15 mouse cellular contexts compared by ENCODE assay signal in the genomic region with DNA sequence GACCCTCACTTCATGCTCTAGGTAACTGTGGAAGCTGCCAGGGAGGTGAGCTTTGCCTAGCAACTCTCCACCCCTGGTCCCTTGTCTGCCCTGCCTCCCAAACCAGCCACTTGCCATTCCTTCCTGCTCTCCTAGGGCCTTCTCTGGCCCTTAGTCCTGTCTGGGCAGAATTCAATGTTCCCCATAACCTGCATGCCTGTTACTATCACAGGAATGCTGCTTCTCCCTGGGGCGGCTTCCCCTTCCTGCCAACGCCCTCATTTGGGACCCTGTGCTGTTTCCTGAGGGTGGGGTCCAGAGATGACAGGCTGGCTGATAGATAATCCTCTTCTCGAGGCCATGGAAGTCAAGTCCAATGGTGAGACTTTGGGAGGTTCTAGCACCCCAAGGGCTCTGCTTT. TPM values are rescaled to one million over a fixed set of nuclear protein-coding genes. Genes with fewer than 3 reads are reported as not detected.
DNase-seq lines count a peak whose midpoint lies in the region; ATAC-seq and TF ChIP-seq lines count a peak whose summit lies in the region.
"Had no signal": no experiment of that assay in that cellular context is flagged by ENCODE, and none has a peak within 500 bp of the region (broad histone marks: within the 10 kb centered on the region; RNA-seq: fewer than 3 reads in every experiment).

No protein-coding gene starts in this region.

- H3K4me3 ChIP-seq in gastrocnemius, adult 2 months: no peak overlapping the region
- no peak overlapping the region for H3K4me3 ChIP-seq in kidney, adult 2 months (ENCODE audit: insufficient read depth, low read depth, low read length)
- H3K4me3 ChIP-seq in limb, embryonic 12.5 days (replicated peaks): no peak overlapping the region
- no peak overlapping the region for H3K4me3 ChIP-seq in liver, postnatal 0 days (ENCODE audit: low read depth, low read length)
- H3K4me3 ChIP-seq: midbrain, embryonic 15.5 days had no signal

- peak overlapping the region; percentile 75 for H3K27ac ChIP-seq in gastrocnemius, adult 2 months
- H3K27ac ChIP-seq in kidney, adult 2 months (ENCODE audit: insufficient read depth, low read depth, low read length): peak overlapping the region; percentile 24
- H3K27ac ChIP-seq in limb, embryonic 12.5 days: peak overlapping the region; percentile 7
- no peak overlapping the region for H3K27ac ChIP-seq in liver, postnatal 0 days (ENCODE audit: low read depth)
- H3K27ac ChIP-seq: midbrain, embryonic 15.5 days had no signal

- ATAC-seq in limb, embryonic 12.5 days (ENCODE audit: insufficient number of reproducible peaks, insufficient read depth, low FRiP score, low TSS enrichment, low read depth): no peak
- no peak for ATAC-seq in liver, postnatal 0 days
- ATAC-seq: hindbrain, embryonic 16.5 days; midbrain, embryonic 15.5 days had no signal

- H3K27me3 ChIP-seq in kidney, adult 2 months (replicated peaks; ENCODE audit: control insufficient read depth, insufficient read depth, low read length): no peaks in the 10 kb centered on the region
- H3K27me3 ChIP-seq in limb, embryonic 12.5 days: peaks cover 23% of the 10 kb centered on the region
- H3K27me3 ChIP-seq in liver, postnatal 0 days (ENCODE audit: insufficient read depth, low read length): no peaks in the 10 kb centered on the region

- no peaks in the 10 kb centered on the region for H3K9me3 ChIP-seq in limb, embryonic 12.5 days
- H3K9me3 ChIP-seq in liver, postnatal 0 days (ENCODE audit: low read length): no peaks in the 10 kb centered on the region
- H3K9me3 ChIP-seq: midbrain, embryonic 15.5 days had no signal

- intact Hi-C loops in gastrocnemius, adult 2 months (cut with DNase I): no loop called here

- 60% methylated on average over 3 of the region's 3 CpGs for WGBS in kidney, adult 2 months
- 70% methylated on average over 3 of the region's 3 CpGs for WGBS in limb, embryonic 12.5 days
- WGBS in liver, postnatal 0 days (ENCODE audit: insufficient replicate concordance): 42% methylated on average over 3 of the region's 3 CpGs

- peaks cover 17% of the 10 kb centered on the region; the same call in 1 of the 2 replicates for H3K4me1 ChIP-seq in kidney, adult 2 months (ENCODE audit: control insufficient read depth, insufficient read depth, low read length)
- H3K4me1 ChIP-seq in limb, embryonic 12.5 days (replicated peaks): peaks cover 33% of the 10 kb centered on the region
- peaks cover 23% of the 10 kb centered on the region for H3K4me1 ChIP-seq in liver, postnatal 0 days (ENCODE audit: insufficient read depth)

- DNase-seq in gastrocnemius, adult 2 months: no peak
- no peak for DNase-seq in gastrocnemius, postnatal 4 days (ENCODE audit: low spot score in 2 of 2)
- no peak for DNase-seq in kidney, adult 2 months
- DNase-seq in kidney, adult 9 months: no peak
- DNase-seq in R1 (ENCODE audit: low read depth, low spot score): peak; percentile 55
- DNase-seq in cerebellum, postnatal 25 days: no peak
- no peak for DNase-seq in liver, postnatal 0 days
- DNase-seq: cerebellum, adult 8-10 months; gastrocnemius, postnatal 25 days; kidney, postnatal 14 days; layer of hippocampus, postnatal 36 days; right cerebral cortex, postnatal 4 days had no signal

- TF ChIP-seq CTCF in gastrocnemius, adult 2 months (IDR thresholded peaks at IDR 0.05): no peak
- no peak for TF ChIP-seq CTCF in kidney, adult 2 months (conservative IDR thresholded peaks at IDR 0.05; ENCODE audit: insufficient read depth, insufficient read length, low read depth, low read length)
- TF ChIP-seq CTCF in liver, postnatal 0 days (IDR thresholded peaks at IDR 0.05; ENCODE audit: low read depth): no peak

- no peak overlapping the region for H3K4me2 ChIP-seq in limb, embryonic 12.5 days
- no peak overlapping the region for H3K4me2 ChIP-seq in liver, postnatal 0 days (ENCODE audit: low read depth, low read length)
- H3K4me2 ChIP-seq: midbrain, embryonic 15.5 days had no signal

- no peaks in the 10 kb centered on the region for H3K36me3 ChIP-seq in kidney, adult 2 months (ENCODE audit: control insufficient read depth, insufficient read depth, low read length)
- H3K36me3 ChIP-seq in limb, embryonic 12.5 days: peaks cover 18% of the 10 kb centered on the region
- H3K36me3 ChIP-seq in liver, postnatal 0 days (replicated peaks; ENCODE audit: insufficient read depth, low read length): peaks cover 6% of the 10 kb centered on the region; the same call in 1 of the 2 replicates
- H3K36me3 ChIP-seq: midbrain, embryonic 15.5 days had no signal

- no peak for TF ChIP-seq POLR2A in kidney, adult 2 months (IDR thresholded peaks at IDR 0.05; ENCODE audit: low read depth, low read length)

- H3K9ac ChIP-seq in limb, embryonic 12.5 days (replicated peaks): no peak overlapping the region
- no peak overlapping the region for H3K9ac ChIP-seq in liver, postnatal 0 days (replicated peaks)
- H3K9ac ChIP-seq: midbrain, embryonic 15.5 days had no signal

- TF ChIP-seq EP300 in liver, postnatal 0 days (IDR thresholded peaks at IDR 0.05; ENCODE audit: low read depth): no peak

RNA-seq across cellular contexts. Expression of gene Pwwp2b, which starts 5.2 kb away (rescaled TPM):
- 1 to 10 TPM; 3.0 to 7.4 TPM for total RNA-seq in gastrocnemius, adult 2 months (2021)
- 1 to 10 TPM; 7.0 to 7.1 TPM for total RNA-seq in gastrocnemius, postnatal 4 days (2021)
- polyA plus RNA-seq in kidney, adult 2 months (2012; rRNA removed): 7.9 and 8.0 TPM in 2 replicates
- polyA plus RNA-seq in limb, embryonic 12.5 days (2016; fragmentation: Nextera tagmentation; extraction: Ambion mirVana): 9.6 and 10.0 TPM in 2 replicates
- 1.3 and 1.5 TPM in 2 replicates for polyA plus RNA-seq in liver, postnatal 0 days (2015; fragmentation: Nextera tagmentation; extraction: Ambion mirVana)

RNA-seq across cellular contexts. Expression of gene Stk32c, which starts 40.4 kb away (rescaled TPM):
- under 1 TPM in 1 of 2 experiments, not detected in 1; 0.73 TPM for total RNA-seq in gastrocnemius, adult 2 months (2021)
- 1 to 10 TPM; 1.6 to 1.7 TPM for total RNA-seq in gastrocnemius, postnatal 4 days (2021)
- polyA plus RNA-seq in kidney, adult 2 months (2012; rRNA removed): 3.1 and 3.2 TPM in 2 replicates
- 0.21 and 0.22 TPM in 2 replicates for polyA plus RNA-seq in limb, embryonic 12.5 days (2016; fragmentation: Nextera tagmentation; extraction: Ambion mirVana)
- polyA plus RNA-seq in liver, postnatal 0 days (2015; fragmentation: Nextera tagmentation; extraction: Ambion mirVana): not detected in 2 replicates

RNA-seq across cellular contexts. Expression of gene Lrrc27, which starts 40.7 kb away (rescaled TPM):
- 1 to 10 TPM; 1.6 to 4.0 TPM for total RNA-seq in gastrocnemius, adult 2 months (2021)
- total RNA-seq in gastrocnemius, postnatal 4 days (2021): 1 to 10 TPM; 2.0 to 2.2 TPM
- 3.3 and 3.7 TPM in 2 replicates for polyA plus RNA-seq in kidney, adult 2 months (2012; rRNA removed)
- 1.8 and 2.8 TPM in 2 replicates for polyA plus RNA-seq in limb, embryonic 12.5 days (2016; fragmentation: Nextera tagmentation; extraction: Ambion mirVana)
- polyA plus RNA-seq in liver, postnatal 0 days (2015; fragmentation: Nextera tagmentation; extraction: Ambion mirVana): 0.43 and 0.78 TPM in 2 replicates
